Mouse (Mus musculus): ENCODE results near the gene Adipor1. TPM values are rescaled to one million over a fixed set of nuclear protein-coding genes. Genes with fewer than 3 reads are reported as not detected.

Adipor1 gene
- 35.4 TPM for polyA plus RNA-seq (2017; shearing (Covaris generic))

GRCm38 (mm10) chr1:134415168-134415831 is at the start of gene Adipor1:
Gene Adipor1, plus strand, starts transcription at chr1:134415378.

GRCm38 (mm10) chr1:134385666-134386065 is 29.5 kb upstream of the Adipor1 start, which contains the start of gene 4933406M09Rik:
Gene 4933406M09Rik, plus strand, starts transcription at chr1:134385940.

GRCm38 (mm10) chr1:134405509-134406413 is 9.4 kb upstream of the Adipor1 start, which contains the start of gene Cyb5r1:
Gene Cyb5r1, plus strand, starts transcription at chr1:134405559.

GRCm38 (mm10) chr1:134454904-134455824 is 40.0 kb downstream of the Adipor1 start, which contains the start of gene Klhl12:
Gene Klhl12, plus strand, starts transcription at chr1:134455531.

Other genes with a start within 250 kb of the Adipor1 start
- gene Chil1, start 233.2 kb upstream of the Adipor1 start, polyA plus RNA-seq (2017; shearing (Covaris generic)): not detected
- gene Mybph, start 221.9 kb upstream of the Adipor1 start, polyA plus RNA-seq (2017; shearing (Covaris generic)): not detected
- gene Adora1, start 179.9 kb upstream of the Adipor1 start, polyA plus RNA-seq (2017; shearing (Covaris generic)): not detected
- not detected for gene Myog, start 125.4 kb upstream of the Adipor1 start, polyA plus RNA-seq (2017; shearing (Covaris generic))
- gene Ppfia4, start 82.5 kb upstream of the Adipor1 start, polyA plus RNA-seq (2017; shearing (Covaris generic)): 0.17 TPM
- 56.0 TPM for gene Tmem183a, start 53.4 kb upstream of the Adipor1 start, polyA plus RNA-seq (2017; shearing (Covaris generic))
- gene 4933406M09Rik, start 29.4 kb upstream of the Adipor1 start, polyA plus RNA-seq (2017; shearing (Covaris generic)): not detected
- 26.4 TPM for gene Cyb5r1, start 9.8 kb upstream of the Adipor1 start, polyA plus RNA-seq (2017; shearing (Covaris generic))
- 17.4 TPM for gene Klhl12, start 40.2 kb downstream of the Adipor1 start, polyA plus RNA-seq (2017; shearing (Covaris generic))
- gene Rabif, start 79.3 kb downstream of the Adipor1 start, polyA plus RNA-seq (2017; shearing (Covaris generic)): 45.6 TPM
- not detected for gene Mgat4e, start 134.3 kb downstream of the Adipor1 start, polyA plus RNA-seq (2017; shearing (Covaris generic))
- gene Kdm5b, start 144.8 kb downstream of the Adipor1 start, polyA plus RNA-seq (2017; shearing (Covaris generic)): 19.8 TPM
- not detected for gene Syt2, start 231.3 kb downstream of the Adipor1 start, polyA plus RNA-seq (2017; shearing (Covaris generic))

All from activated CD4-positive, CD25-positive, alpha-beta regulatory T cell, adult 9 weeks (primary cell).